Mouse (Mus musculus) embryo, embryonic 11 days (tissue): Measurements from ENCODE around the gene Rab11fip3.
A peak's percentile ranks its signal among the peaks of the same experiment; 100 is the strongest.

ENCODE experiments used
- DNase-seq: peaks from one replicate; pipeline ENCODE4 v3.0.0-alpha.2; 2015

Gene Rab11fip3

GRCm38 (mm10) chr17:25953161-25953560 lies 116.2 kb downstream of the Rab11fip3 start:
- no peak for DNase-seq

- no peak for DNase-seq
Measured at GRCm38 (mm10) chr17:25951803-25952623, 117.3 kb downstream of the Rab11fip3 start, which contains the start of gene A930017K11Rik. TSS of gene A930017K11Rik (minus strand) at chr17:25952565.

- peak; percentile 43 for DNase-seq
Measured at GRCm38 (mm10) chr17:25951225-25951802, 118.0 kb downstream of the Rab11fip3 start.

- no peak for DNase-seq
Measured at GRCm38 (mm10) chr17:25950706-25951105, 118.6 kb downstream of the Rab11fip3 start.

GRCm38 (mm10) chr17:25949981-25950380 lies 119.4 kb downstream of the Rab11fip3 start:
- no peak for DNase-seq

- DNase-seq: no peak
Measured at GRCm38 (mm10) chr17:25948051-25948450, 121.3 kb downstream of the Rab11fip3 start.

- no peak for DNase-seq
Measured at GRCm38 (mm10) chr17:25947576-25947975, 121.8 kb downstream of the Rab11fip3 start.

GRCm38 (mm10) chr17:25946891-25947290 lies 122.5 kb downstream of the Rab11fip3 start:
- DNase-seq: no peak

- DNase-seq: no peak
Measured at GRCm38 (mm10) chr17:25946349-25946748, 123.0 kb downstream of the Rab11fip3 start.

- no peak for DNase-seq
Measured at GRCm38 (mm10) chr17:25945517-25946155, 123.7 kb downstream of the Rab11fip3 start.

GRCm38 (mm10) chr17:25944366-25945163 lies 124.8 kb downstream of the Rab11fip3 start, which contains the start of the genes Pigq and Nhlrc4:
TSS of gene Pigq (minus strand) at chr17:25944936.
TSS of gene Nhlrc4 (minus strand) at chr17:25944961.
- no peak for DNase-seq

GRCm38 (mm10) chr17:25943769-25944168 lies 125.6 kb downstream of the Rab11fip3 start:
- no peak for DNase-seq

- no peak for DNase-seq
Measured at GRCm38 (mm10) chr17:25943221-25943620, 126.1 kb downstream of the Rab11fip3 start.

- no peak for DNase-seq
Measured at GRCm38 (mm10) chr17:25942597-25943151, 126.7 kb downstream of the Rab11fip3 start.

GRCm38 (mm10) chr17:25941511-25942241 lies 127.7 kb downstream of the Rab11fip3 start:
- peak; percentile 89 for DNase-seq
